Mouse (Mus musculus) forebrain, embryonic 15.5 days (tissue): ENCODE data around the gene Dner. TPM values are rescaled to one million over a fixed set of nuclear protein-coding genes. Genes with fewer than 3 reads are reported as not detected.

Experiments
- ATAC-seq: fragments of 200-750 bp; cut with Nextera tagmentation; replicated peaks from 2 replicates; pipeline ENCODE4 v1.8.0; 2017; ENCODE audit warnings: mild to moderate bottlenecking, moderate TSS enrichment, moderate library complexity
- H3K27ac ChIP-seq: fragments of 300-500 bp; sonication (generic); replicated peaks from 2 replicates; pipeline ENCODE4 v1.5.1; 2015; ENCODE audit warnings: mild to moderate bottlenecking, inconsistent platforms
- H3K27me3 ChIP-seq: fragments of 300-500 bp; sonication (generic); 2 replicates; pipeline ENCODE4 v1.6.1; 2015; ENCODE audit warnings: inconsistent platforms
- H3K36me3 ChIP-seq: fragments of 300-500 bp; sonication (generic); 2 replicates; pipeline ENCODE4 v1.6.1; 2015; ENCODE audit warnings: mild to moderate bottlenecking, inconsistent platforms
- H3K4me1 ChIP-seq: fragments of 300-500 bp; sonication (generic); 2 replicates; pipeline ENCODE4 v1.6.1; 2015; ENCODE audit warnings: inconsistent platforms
- H3K4me2 ChIP-seq: fragments of 300-500 bp; sonication (generic); replicated peaks from 2 replicates; pipeline ENCODE4 v1.6.1; 2015; ENCODE audit warnings: mild to moderate bottlenecking, inconsistent platforms
- H3K4me3 ChIP-seq: fragments of 300-500 bp; sonication (generic); 2 replicates; pipeline ENCODE4 v1.5.1; 2015; ENCODE audit warnings: mild to moderate bottlenecking, inconsistent platforms
- H3K9ac ChIP-seq: fragments of 300-500 bp; sonication (generic); replicated peaks from 2 replicates; pipeline ENCODE4 v1.6.1; 2015; ENCODE audit warnings: mild to moderate bottlenecking, inconsistent platforms
- H3K9me3 ChIP-seq: fragments of 300-500 bp; sonication (generic); 2 replicates; pipeline ENCODE4 v1.6.1; 2016; ENCODE audit warnings: inconsistent platforms
- WGBS: fragments of 180-500 bp; shearing (Covaris S2); methylation state at CpG from one replicate; pipeline ENCODE4 v1.1.7; 2015; ENCODE audit warnings: mixed read lengths; 5-methylcytosine and 5-hydroxymethylcytosine counted together
- polyA plus RNA-seq: library from polyadenylated mRNA; unstranded; fragments of >200 nt; fragmentation: Nextera tagmentation; extraction: Ambion mirVana; gene quantifications from 2 replicates; pipeline ENCODE4 v1.2.1, GENCODE M21; 2015

The Dner gene
- polyA plus RNA-seq, 1 experiment from 2014 or later, result 178 TPM

GRCm38 (mm10) chr1:84427757-84428156 lies 268.3 kb downstream of the Dner start:
- H3K36me3 ChIP-seq, result no peaks in the 10 kb centered on the region
- H3K9ac ChIP-seq, result no peak overlapping the region
- H3K4me1 ChIP-seq, result peaks cover 8% of the 10 kb centered on the region
- no peaks in the 10 kb centered on the region for H3K27me3 ChIP-seq
- ATAC-seq, result no peak
- no peaks in the 10 kb centered on the region for H3K9me3 ChIP-seq
- no peak overlapping the region for H3K27ac ChIP-seq
- no peak overlapping the region for H3K4me2 ChIP-seq
- no peak overlapping the region for H3K4me3 ChIP-seq
- 73% methylated on average over 11 of the region's 11 CpGs for WGBS

- WGBS, result 88% methylated on average over 5 of the region's 5 CpGs
Measured at GRCm38 (mm10) chr1:84426679-84427078, 269.3 kb downstream of the Dner start.

GRCm38 (mm10) chr1:84422881-84423280 lies 273.1 kb downstream of the Dner start:
- WGBS, result 42% methylated on average over 2 of the region's 2 CpGs
- Histone ChIP-seq H3K4me3 (no peak overlapping the region), H3K27me3 (no peaks in the 10 kb centered on the region), H3K9me3 (no peaks in the 10 kb centered on the region), H3K9ac (no peak overlapping the region), H3K36me3 (no peaks in the 10 kb centered on the region), H3K4me1 (peaks cover 24% of the 10 kb centered on the region), H3K4me2 (no peak overlapping the region), H3K27ac (no peak overlapping the region)
- peak; percentile 44 for ATAC-seq

More at GRCm38 (mm10) chr1:84426679-84427078, 269.3 kb downstream of the Dner start:
- Histone ChIP-seq H3K4me3 (no peak overlapping the region), H3K27me3 (no peaks in the 10 kb centered on the region), H3K9ac (no peak overlapping the region), H3K27ac (no peak overlapping the region), H3K36me3 (no peaks in the 10 kb centered on the region), H3K9me3 (no peaks in the 10 kb centered on the region), H3K4me2 (no peak overlapping the region), H3K4me1 (peaks cover 9% of the 10 kb centered on the region)
- no peak for ATAC-seq

GRCm38 (mm10) chr1:84421845-84422244 lies 274.2 kb downstream of the Dner start:
- ATAC-seq, result no peak
- Histone ChIP-seq H3K36me3 (no peaks in the 10 kb centered on the region), H3K9me3 (no peaks in the 10 kb centered on the region), H3K4me1 (peaks cover 25% of the 10 kb centered on the region), H3K27ac (no peak overlapping the region), H3K4me2 (no peak overlapping the region), H3K27me3 (no peaks in the 10 kb centered on the region), H3K9ac (no peak overlapping the region), H3K4me3 (no peak overlapping the region)
- 83% methylated on average over 1 of the region's 1 CpGs for WGBS

- H3K36me3 ChIP-seq, result no peaks in the 10 kb centered on the region
- ATAC-seq, result no peak
- no peak overlapping the region for H3K27ac ChIP-seq
- no peaks in the 10 kb centered on the region for H3K27me3 ChIP-seq
- H3K9me3 ChIP-seq, result no peaks in the 10 kb centered on the region
- H3K4me1 ChIP-seq, result peaks cover 25% of the 10 kb centered on the region
- no peak overlapping the region for H3K4me3 ChIP-seq
- H3K9ac ChIP-seq, result no peak overlapping the region
- no peak overlapping the region for H3K4me2 ChIP-seq
- 38% methylated on average over 2 of the region's 2 CpGs for WGBS
Measured at GRCm38 (mm10) chr1:84419416-84419815, 276.6 kb downstream of the Dner start.

- H3K27ac ChIP-seq, result no peak overlapping the region
- no peak overlapping the region for H3K9ac ChIP-seq
- H3K4me3 ChIP-seq, result no peak overlapping the region
- no peak for ATAC-seq
- peaks cover 25% of the 10 kb centered on the region for H3K4me1 ChIP-seq
- no peaks in the 10 kb centered on the region for H3K9me3 ChIP-seq
- H3K4me2 ChIP-seq, result no peak overlapping the region
- H3K27me3 ChIP-seq, result no peaks in the 10 kb centered on the region
- 23% methylated on average over 9 of the region's 9 CpGs for WGBS
- H3K36me3 ChIP-seq, result no peaks in the 10 kb centered on the region
Measured at GRCm38 (mm10) chr1:84418511-84418910, 277.5 kb downstream of the Dner start.

- H3K9ac ChIP-seq, result no peak overlapping the region
- no peaks in the 10 kb centered on the region for H3K27me3 ChIP-seq
- WGBS, result 35% methylated on average over 9 of the region's 9 CpGs
- no peaks in the 10 kb centered on the region for H3K9me3 ChIP-seq
- no peak overlapping the region for H3K4me2 ChIP-seq
- H3K27ac ChIP-seq, result no peak overlapping the region
- ATAC-seq, result peak; percentile 51
- H3K4me1 ChIP-seq, result peaks cover 24% of the 10 kb centered on the region
- peaks cover 2% of the 10 kb centered on the region; the same call in 1 of the 2 replicates for H3K36me3 ChIP-seq
- no peak overlapping the region for H3K4me3 ChIP-seq
Measured at GRCm38 (mm10) chr1:84417761-84418238, 278.2 kb downstream of the Dner start.

- Histone ChIP-seq H3K27me3 (no peaks in the 10 kb centered on the region), H3K36me3 (peaks cover 2% of the 10 kb centered on the region; the same call in 1 of the 2 replicates), H3K4me2 (no peak overlapping the region), H3K4me1 (peaks cover 22% of the 10 kb centered on the region), H3K4me3 (no peak overlapping the region), H3K27ac (no peak overlapping the region), H3K9me3 (no peaks in the 10 kb centered on the region), H3K9ac (no peak overlapping the region)
- 13% methylated on average over 6 of the region's 6 CpGs for WGBS
- ATAC-seq, result no peak
Measured at GRCm38 (mm10) chr1:84417276-84417675, 278.7 kb downstream of the Dner start.

GRCm38 (mm10) chr1:84414464-84414863 lies 281.6 kb downstream of the Dner start:
- Histone ChIP-seq H3K4me3 (no peak overlapping the region), H3K27ac (no peak overlapping the region), H3K27me3 (no peaks in the 10 kb centered on the region), H3K36me3 (peaks cover 2% of the 10 kb centered on the region; the same call in 1 of the 2 replicates), H3K4me1 (peaks cover 19% of the 10 kb centered on the region), H3K4me2 (no peak overlapping the region), H3K9me3 (no peaks in the 10 kb centered on the region), H3K9ac (no peak overlapping the region)
- no peak for ATAC-seq
- WGBS, result 90% methylated on average over 3 of the region's 3 CpGs

- ATAC-seq, result no peak
- 73% methylated on average over 2 of the region's 2 CpGs for WGBS
Measured at GRCm38 (mm10) chr1:84409514-84409913, 286.5 kb downstream of the Dner start.

GRCm38 (mm10) chr1:84408873-84409272 lies 287.1 kb downstream of the Dner start:
- no peak for ATAC-seq
- peaks cover 2% of the 10 kb centered on the region; the same call in 1 of the 2 replicates for H3K36me3 ChIP-seq
- 37% methylated on average over 2 of the region's 2 CpGs for WGBS
- H3K9me3 ChIP-seq, result no peaks in the 10 kb centered on the region
- H3K27ac ChIP-seq, result no peak overlapping the region
- H3K27me3 ChIP-seq, result no peaks in the 10 kb centered on the region
- H3K4me2 ChIP-seq, result no peak overlapping the region
- no peaks in the 10 kb centered on the region for H3K4me1 ChIP-seq
- no peak overlapping the region for H3K9ac ChIP-seq
- H3K4me3 ChIP-seq, result no peak overlapping the region

More at GRCm38 (mm10) chr1:84409514-84409913, 286.5 kb downstream of the Dner start:
- Histone ChIP-seq H3K27me3 (no peaks in the 10 kb centered on the region), H3K9me3 (no peaks in the 10 kb centered on the region), H3K4me3 (no peak overlapping the region), H3K4me2 (no peak overlapping the region), H3K9ac (no peak overlapping the region), H3K36me3 (peaks cover 2% of the 10 kb centered on the region; the same call in 1 of the 2 replicates), H3K27ac (no peak overlapping the region), H3K4me1 (no peaks in the 10 kb centered on the region)

- Histone ChIP-seq H3K4me1 (no peaks in the 10 kb centered on the region), H3K27me3 (no peaks in the 10 kb centered on the region), H3K4me3 (no peak overlapping the region), H3K9me3 (no peaks in the 10 kb centered on the region), H3K27ac (no peak overlapping the region), H3K4me2 (no peak overlapping the region), H3K36me3 (no peaks in the 10 kb centered on the region), H3K9ac (no peak overlapping the region)
- WGBS, result 89% methylated on average over 4 of the region's 4 CpGs
- no peak for ATAC-seq
Measured at GRCm38 (mm10) chr1:84406891-84407290, 289.1 kb downstream of the Dner start.
